Mouse (Mus musculus): Measurements from ENCODE around the gene Gm20521. TPM values are rescaled to one million over a fixed set of nuclear protein-coding genes. Genes with fewer than 3 reads are reported as not detected.

Gm20521 gene
- total and polyA plus RNA-seq, 2 experiments from 2014 or later, result 0.30 to 3.1 TPM

DNA sequence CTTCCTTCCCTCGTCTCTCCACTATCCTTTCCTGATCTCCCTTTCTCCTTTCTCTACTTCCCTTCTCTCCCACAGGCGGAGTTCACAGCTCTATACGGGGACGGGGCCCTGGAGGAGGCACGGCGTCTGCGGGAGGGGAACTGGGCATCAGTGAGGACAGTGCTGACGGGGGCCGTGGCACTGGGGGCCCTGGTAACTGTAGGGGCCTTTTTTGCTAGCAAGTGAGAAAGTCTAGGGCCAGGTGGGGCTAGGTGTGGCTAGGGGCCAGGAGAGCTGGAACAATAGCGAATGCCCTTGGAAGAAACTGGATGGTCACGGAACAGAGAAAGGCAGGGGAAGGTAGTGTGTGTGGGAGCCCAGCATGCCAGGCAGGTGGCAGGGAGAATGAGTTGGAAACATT, 2.1 kb downstream of the Gm20521 start:
- WGBS, result 96% methylated on average over 11 of the region's 11 CpGs
- Histone ChIP-seq H3K36me3 (ENCODE audit: insufficient read depth) (peaks cover 17% of the 10 kb centered on the region), H3K4me2 (ENCODE audit: low read depth) (no peak overlapping the region), H3K9ac (no peak overlapping the region), H3K27ac (ENCODE audit: low read depth, low read length) (no peak overlapping the region), H3K27me3 (ENCODE audit: insufficient read depth, low read length) (no peaks in the 10 kb centered on the region), H3K9me3 (ENCODE audit: low read length) (no peaks in the 10 kb centered on the region), H3K4me3 (ENCODE audit: low read depth, low read length) (no peak overlapping the region), H3K4me1 (ENCODE audit: insufficient read depth) (peaks cover 15% of the 10 kb centered on the region; the same call in 1 of the 2 replicates)
- no peak for DNase-seq
- TF ChIP-seq CTCF (IDR thresholded peaks at IDR 0.05; ENCODE audit: low read depth), result no peak
- ATAC-seq, result no peak

DNA sequence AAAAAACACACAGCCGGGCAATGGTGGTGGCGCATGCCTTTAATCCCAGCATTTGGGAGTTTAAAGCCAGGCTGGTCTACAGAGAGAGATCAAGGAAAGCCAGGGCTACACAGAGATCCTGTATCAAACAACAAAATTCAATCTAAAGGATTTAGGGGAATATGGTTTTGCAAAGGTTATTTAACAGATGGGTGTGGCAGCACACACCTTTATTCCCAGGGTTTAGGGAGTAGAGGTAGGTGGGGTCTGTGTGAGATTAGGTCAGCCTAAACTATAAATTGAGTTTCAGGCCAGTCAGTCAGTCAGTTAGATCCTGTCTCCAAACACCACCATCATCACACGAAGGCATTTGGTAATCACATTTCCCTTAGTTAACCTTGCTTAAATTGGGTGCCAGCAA, 9.0 kb downstream of the Gm20521 start, which contains the start of gene Pabpn1:
Gene Pabpn1, plus strand, starts transcription at position 301 of the 400 bp plus-strand sequence.
- TF ChIP-seq CTCF (IDR thresholded peaks at IDR 0.05; ENCODE audit: low read depth), result no peak
- Histone ChIP-seq H3K4me3 (ENCODE audit: low read depth, low read length) (peak within 1 kb of the TSS; percentile 98), H3K27me3 (ENCODE audit: insufficient read depth, low read length) (no peaks in the 10 kb centered on the region), H3K9ac (0 out of 2 replicates have a peak within 1 kb of the TSS, but pooled peaks have one; percentile 22), H3K4me1 (ENCODE audit: insufficient read depth) (no peaks in the 10 kb centered on the region), H3K36me3 (ENCODE audit: insufficient read depth) (peaks cover 21% of the 10 kb centered on the region), H3K4me2 (ENCODE audit: low read depth) (peak within 1 kb of the TSS; percentile 46), H3K27ac (ENCODE audit: low read depth, low read length) (peak within 1 kb of the TSS; percentile 66), H3K9me3 (ENCODE audit: low read length) (no peaks in the 10 kb centered on the region)
- WGBS, result 93% methylated on average over 3 of the region's 3 CpGs
- DNase-seq (no peak), ATAC-seq (no peak)

DNA sequence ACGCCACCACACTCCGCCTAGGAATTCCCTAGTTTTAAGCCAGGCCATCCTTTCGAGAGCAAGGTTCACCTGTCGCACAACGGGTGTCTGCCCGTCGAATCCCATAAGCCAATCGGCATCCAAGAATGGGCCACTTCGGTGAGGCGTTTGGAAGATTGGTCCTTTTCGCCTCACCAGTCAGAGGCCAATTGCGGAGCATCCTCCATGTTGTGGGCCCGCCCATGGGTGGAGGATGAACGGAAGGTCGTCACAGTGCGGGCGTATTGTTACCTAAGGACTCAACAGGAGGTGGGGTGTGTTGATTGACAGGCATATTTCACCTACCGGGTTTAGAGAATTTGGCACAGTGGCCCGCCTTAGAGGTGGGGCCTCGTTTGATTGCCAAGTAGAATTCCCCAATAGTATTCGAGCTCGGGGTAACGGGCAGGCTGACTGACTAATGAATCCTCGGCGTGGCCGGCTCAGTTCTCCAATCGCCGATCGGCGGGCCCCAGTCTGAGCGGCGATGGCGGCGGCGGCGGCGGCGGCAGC, 10.5 kb downstream of the Gm20521 start:
- H3K27me3 ChIP-seq (ENCODE audit: insufficient read depth, low read length), result no peaks in the 10 kb centered on the region
- TF ChIP-seq CTCF (IDR thresholded peaks at IDR 0.05; ENCODE audit: low read depth), result no peak; the same call in 1 of the 2 replicates
- peaks cover 29% of the 10 kb centered on the region for H3K36me3 ChIP-seq (ENCODE audit: insufficient read depth)
- no peaks in the 10 kb centered on the region for H3K9me3 ChIP-seq (ENCODE audit: low read length)
- H3K27ac ChIP-seq (ENCODE audit: low read depth, low read length), result peak overlapping the region; percentile 98
- DNase-seq (peak; percentile 99), ATAC-seq (peak; percentile 97)
- H3K9ac ChIP-seq, result peak overlapping the region; percentile 99
- peak overlapping the region; percentile 98 for H3K4me3 ChIP-seq (ENCODE audit: low read depth, low read length)
- H3K4me1 ChIP-seq (ENCODE audit: insufficient read depth), result no peaks in the 10 kb centered on the region
- WGBS, result under 1% methylated on average over 38 of the region's 38 CpGs
- peak overlapping the region; percentile 62 for H3K4me2 ChIP-seq (ENCODE audit: low read depth)

DNA sequence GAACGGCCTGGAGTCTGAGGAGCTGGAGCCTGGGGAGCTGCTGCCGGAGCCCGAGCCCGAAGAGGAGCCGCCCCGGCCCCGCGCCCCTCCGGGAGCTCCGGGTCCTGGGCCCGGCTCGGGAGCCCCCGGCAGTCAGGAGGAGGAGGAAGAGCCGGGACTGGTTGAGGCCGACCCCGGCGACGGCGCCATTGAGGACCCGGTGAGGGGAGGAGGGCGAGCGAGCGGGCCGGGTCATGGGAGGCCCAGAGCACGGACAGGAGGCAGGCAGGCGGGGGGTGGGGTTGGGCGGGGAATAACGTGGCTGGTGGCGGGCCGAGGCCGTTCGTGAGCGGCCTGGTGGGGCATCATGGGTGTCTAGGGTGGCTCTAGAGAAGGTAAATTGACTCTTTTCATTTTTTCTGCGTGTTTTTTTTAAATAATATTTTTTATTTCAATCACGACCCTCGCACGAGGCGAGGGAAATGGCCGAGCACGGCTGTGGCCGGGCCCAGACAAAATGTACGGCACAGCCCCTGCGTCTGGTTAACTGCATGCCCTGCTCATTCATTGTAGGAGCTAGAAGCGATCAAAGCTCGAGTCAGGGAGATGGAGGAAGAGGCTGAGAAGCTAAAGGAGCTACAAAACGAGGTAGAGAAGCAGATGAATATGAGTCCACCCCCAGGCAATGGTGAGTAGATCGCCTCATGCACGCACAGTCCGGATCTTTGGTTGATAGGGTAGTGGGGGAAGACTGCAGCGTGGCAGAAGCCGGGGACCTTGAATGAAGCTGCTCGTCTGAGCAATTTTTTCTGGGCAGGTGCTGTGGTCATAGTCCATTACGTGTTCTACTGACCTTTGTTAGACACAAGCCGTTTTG, 11.3 kb downstream of the Gm20521 start:
- peak overlapping the region; percentile 98 for H3K4me3 ChIP-seq (ENCODE audit: low read depth, low read length)
- peak overlapping the region; percentile 98 for H3K27ac ChIP-seq (ENCODE audit: low read depth, low read length)
- peak overlapping the region; percentile 62 for H3K4me2 ChIP-seq (ENCODE audit: low read depth)
- H3K9me3 ChIP-seq (ENCODE audit: low read length), result no peaks in the 10 kb centered on the region
- H3K4me1 ChIP-seq (ENCODE audit: insufficient read depth), result no peaks in the 10 kb centered on the region
- H3K9ac ChIP-seq, result peak overlapping the region; percentile 99
- peaks cover 34% of the 10 kb centered on the region for H3K36me3 ChIP-seq (ENCODE audit: insufficient read depth)
- DNase-seq (peak; percentile 72), ATAC-seq (peak; percentile 30)
- no peaks in the 10 kb centered on the region for H3K27me3 ChIP-seq (ENCODE audit: insufficient read depth, low read length)
- no peak for TF ChIP-seq CTCF (IDR thresholded peaks at IDR 0.05; ENCODE audit: low read depth)
- WGBS, result under 1% methylated on average over 54 of the region's 54 CpGs

DNA sequence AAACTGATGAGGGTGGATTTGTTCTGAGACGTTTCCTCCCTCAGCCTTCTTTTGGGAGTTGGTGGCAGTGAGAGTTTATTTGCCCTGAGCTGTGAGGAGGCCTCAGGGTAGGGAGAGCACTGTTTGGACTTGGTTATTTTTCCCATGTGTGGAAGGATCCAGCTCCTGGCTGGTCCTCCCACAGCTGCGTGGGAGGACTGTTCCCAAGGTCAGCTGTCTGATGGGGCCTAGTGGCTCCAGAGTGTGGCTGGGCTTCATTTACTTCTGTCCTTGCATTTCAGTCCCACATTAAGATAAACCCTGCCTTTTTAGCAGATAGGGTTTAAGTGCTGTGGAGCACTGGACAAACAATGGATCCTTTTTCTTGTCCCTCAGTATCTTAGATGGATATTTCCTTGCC, 14.2 kb downstream of the Gm20521 start:
- Histone ChIP-seq H3K9ac (no peak overlapping the region), H3K36me3 (ENCODE audit: insufficient read depth) (peaks cover 34% of the 10 kb centered on the region), H3K4me1 (ENCODE audit: insufficient read depth) (no peaks in the 10 kb centered on the region), H3K4me2 (ENCODE audit: low read depth) (no peak overlapping the region), H3K4me3 (ENCODE audit: low read depth, low read length) (no peak overlapping the region), H3K9me3 (ENCODE audit: low read length) (no peaks in the 10 kb centered on the region), H3K27me3 (ENCODE audit: insufficient read depth, low read length) (no peaks in the 10 kb centered on the region), H3K27ac (ENCODE audit: low read depth, low read length) (no peak overlapping the region)
- WGBS, result 71% methylated on average over 2 of the region's 2 CpGs
- DNase-seq (no peak), ATAC-seq (no peak)
- TF ChIP-seq CTCF (IDR thresholded peaks at IDR 0.05; ENCODE audit: low read depth), result no peak

DNA sequence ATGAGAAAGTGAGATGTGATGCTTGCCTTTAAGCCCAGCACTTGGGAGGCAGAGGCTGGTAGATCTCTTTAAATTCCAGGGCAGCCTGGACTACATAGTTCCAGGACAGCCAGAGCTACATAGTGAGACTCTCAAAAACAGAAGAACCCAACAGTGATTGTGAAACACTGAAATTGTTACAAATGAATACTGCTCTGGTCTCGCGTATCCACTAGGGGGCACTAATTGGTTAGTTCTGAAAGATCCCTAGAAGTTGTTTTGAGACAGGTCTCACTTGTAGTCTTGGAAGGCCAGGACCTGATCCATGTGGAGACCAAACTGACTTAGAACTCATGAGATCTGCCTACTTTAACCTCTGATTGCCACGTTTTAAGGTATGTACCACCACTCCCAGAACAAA, 17.1 kb downstream of the Gm20521 start:
- TF ChIP-seq CTCF (IDR thresholded peaks at IDR 0.05; ENCODE audit: low read depth), result peak; percentile 89
- WGBS, result 1% methylated on average over 3 of the region's 3 CpGs
- ATAC-seq (peak; percentile 82), DNase-seq (peak; percentile 90)
- peaks cover 43% of the 10 kb centered on the region for H3K36me3 ChIP-seq (ENCODE audit: insufficient read depth)
- no peaks in the 10 kb centered on the region for H3K4me1 ChIP-seq (ENCODE audit: insufficient read depth)
- peak overlapping the region; percentile 15; the same call in 1 of the 2 replicates for H3K27ac ChIP-seq (ENCODE audit: low read depth, low read length)
- no peaks in the 10 kb centered on the region for H3K9me3 ChIP-seq (ENCODE audit: low read length)
- H3K4me3 ChIP-seq (ENCODE audit: low read depth, low read length), result no peak overlapping the region
- no peak overlapping the region for H3K4me2 ChIP-seq (ENCODE audit: low read depth)
- H3K27me3 ChIP-seq (ENCODE audit: insufficient read depth, low read length), result no peaks in the 10 kb centered on the region
- no peak overlapping the region for H3K9ac ChIP-seq

DNA sequence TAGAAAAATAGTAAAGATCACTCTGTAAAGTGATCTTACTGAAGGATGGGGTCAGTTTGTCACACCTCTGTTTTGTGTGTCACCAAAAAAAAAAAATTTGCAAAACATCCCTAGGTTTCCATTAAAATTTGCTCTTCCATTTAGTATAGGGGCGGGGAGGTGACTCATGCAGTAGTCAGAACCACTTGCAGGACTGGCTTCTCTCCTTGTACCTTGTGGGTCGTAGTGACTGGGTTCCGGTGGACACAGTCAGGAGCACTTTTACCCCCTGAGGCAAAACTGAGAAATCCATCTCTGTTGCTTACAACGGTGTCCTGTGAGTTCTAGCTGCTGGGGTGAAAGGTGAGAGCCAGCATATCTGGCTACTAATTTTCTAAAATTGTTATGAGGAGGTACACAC, 20.4 kb downstream of the Gm20521 start:
- Histone ChIP-seq H3K9me3 (ENCODE audit: low read length) (no peaks in the 10 kb centered on the region), H3K4me1 (ENCODE audit: insufficient read depth) (no peaks in the 10 kb centered on the region), H3K27ac (ENCODE audit: low read depth, low read length) (no peak overlapping the region), H3K9ac (no peak overlapping the region), H3K4me2 (ENCODE audit: low read depth) (no peak overlapping the region), H3K4me3 (ENCODE audit: low read depth, low read length) (no peak overlapping the region), H3K27me3 (ENCODE audit: insufficient read depth, low read length) (no peaks in the 10 kb centered on the region), H3K36me3 (ENCODE audit: insufficient read depth) (peaks cover 45% of the 10 kb centered on the region)
- TF ChIP-seq CTCF (IDR thresholded peaks at IDR 0.05; ENCODE audit: low read depth), result no peak
- WGBS, result 93% methylated on average over 4 of the region's 4 CpGs
- DNase-seq (no peak), ATAC-seq (no peak)

Data from forebrain, postnatal 0 days (tissue).